Mouse (Mus musculus) kidney, postnatal 36 days (tissue): ENCODE results near the gene Patj.
"Not testable (repeated sequence)": the region's sequence is repeated elsewhere in the genome, so short reads cannot be mapped to it uniquely, and the experiment has no call there.

ENCODE experiments used
- DNase-seq, 2 experiments: peaks; one replicate each; pipeline ENCODE4 v3.0.0; 2021 to 2022; ENCODE audit warnings: mixed read lengths in 2 of 2

Gene Patj

DNA sequence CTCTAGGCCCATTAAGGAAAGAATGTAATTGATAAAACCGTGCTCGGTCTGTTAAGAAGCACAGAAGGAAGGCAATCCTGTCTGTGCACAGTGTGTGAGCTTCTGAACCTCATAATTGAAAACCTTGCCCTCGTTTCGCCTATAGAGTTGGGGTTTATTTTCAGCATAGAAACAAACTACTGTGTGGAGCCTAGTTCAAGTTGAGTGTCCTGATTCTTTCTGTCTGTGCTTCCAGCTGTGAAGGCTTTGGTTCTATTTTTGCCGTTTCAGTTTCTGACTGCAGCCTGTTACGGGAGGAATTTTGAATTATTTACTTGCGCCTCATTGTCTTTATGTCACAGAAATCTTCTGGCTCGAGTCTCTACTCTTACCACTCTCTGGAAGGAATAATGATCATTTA lies 185.9 kb downstream of the Patj start:
- DNase-seq = no peak

DNA sequence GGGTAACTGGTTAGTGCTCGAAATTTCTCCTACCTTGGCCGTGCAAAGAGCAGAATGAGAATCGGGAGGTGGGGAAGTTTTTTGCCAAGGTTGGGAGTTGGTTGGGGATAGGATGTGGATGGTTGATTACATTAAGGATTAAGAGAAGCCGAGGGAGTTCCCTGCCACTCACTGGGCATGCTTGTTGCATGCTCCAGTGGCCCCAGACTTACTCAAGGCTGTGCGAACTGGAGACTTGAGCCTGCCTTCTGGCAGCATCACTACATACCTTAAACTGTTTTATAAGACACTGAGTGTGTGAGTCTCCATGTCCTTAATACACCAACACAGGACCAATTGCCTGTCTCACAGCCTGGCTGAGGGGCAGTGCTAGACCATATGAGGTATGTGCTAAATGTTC lies 188.4 kb downstream of the Patj start:
- DNase-seq = no peak

DNA sequence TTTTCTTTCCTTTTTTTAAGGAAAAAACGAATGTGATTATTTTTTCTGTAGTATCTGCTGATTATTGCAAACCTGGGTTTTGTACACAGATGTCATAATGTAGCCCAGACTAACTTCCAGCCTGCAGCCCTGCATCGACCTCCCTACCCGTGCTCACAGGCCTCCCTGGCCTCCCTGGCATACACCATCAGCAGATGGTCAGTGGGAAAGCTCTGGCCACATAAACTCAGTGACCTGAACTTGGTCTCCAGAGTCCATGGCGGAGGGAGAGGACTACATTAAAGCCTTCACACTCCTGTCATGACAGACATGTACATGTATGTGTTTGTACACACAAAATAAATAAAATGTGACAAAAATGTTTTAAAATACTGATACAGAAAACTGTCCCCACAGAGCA lies 190.7 kb downstream of the Patj start:
- no peak for DNase-seq

DNA sequence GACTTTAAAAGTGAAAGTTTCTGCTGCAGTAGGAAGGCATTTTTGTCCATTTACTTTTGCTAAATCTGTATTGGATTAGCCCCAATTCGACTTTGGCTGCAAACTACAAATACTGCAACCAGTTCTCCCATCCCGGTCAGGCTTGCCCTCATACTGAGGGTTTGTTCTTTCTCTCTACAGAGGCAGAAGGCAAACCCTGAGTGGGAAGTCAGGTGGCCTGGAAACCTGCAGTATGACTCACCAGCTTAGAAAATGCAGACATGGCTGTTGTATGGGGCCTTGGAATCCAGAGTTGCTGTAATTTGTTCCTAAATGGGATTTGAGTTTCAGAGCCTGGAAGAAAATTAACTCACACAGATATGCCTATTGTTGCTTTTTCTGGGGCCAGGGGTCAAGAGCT lies 192.1 kb downstream of the Patj start:
- no peak for DNase-seq

DNA sequence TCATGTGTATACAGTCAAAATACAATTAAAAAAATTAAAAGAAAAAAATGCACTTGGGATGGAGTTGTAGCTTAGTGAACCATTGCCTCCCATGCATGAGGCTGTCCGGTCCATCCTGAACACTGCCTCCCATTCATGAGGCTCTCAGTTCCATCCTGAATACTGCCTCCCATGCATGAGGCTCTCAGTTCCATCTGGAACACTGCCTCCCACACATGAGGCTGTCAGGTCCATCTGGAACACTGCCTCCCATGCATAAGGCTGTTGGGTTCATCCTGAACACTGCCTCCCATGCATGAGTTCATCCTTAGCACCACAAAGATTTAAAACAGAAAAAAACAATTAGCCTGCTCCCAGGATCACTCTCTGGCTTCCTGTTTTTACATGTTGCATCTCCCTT lies 198.4 kb downstream of the Patj start:
- no peak for DNase-seq

DNA sequence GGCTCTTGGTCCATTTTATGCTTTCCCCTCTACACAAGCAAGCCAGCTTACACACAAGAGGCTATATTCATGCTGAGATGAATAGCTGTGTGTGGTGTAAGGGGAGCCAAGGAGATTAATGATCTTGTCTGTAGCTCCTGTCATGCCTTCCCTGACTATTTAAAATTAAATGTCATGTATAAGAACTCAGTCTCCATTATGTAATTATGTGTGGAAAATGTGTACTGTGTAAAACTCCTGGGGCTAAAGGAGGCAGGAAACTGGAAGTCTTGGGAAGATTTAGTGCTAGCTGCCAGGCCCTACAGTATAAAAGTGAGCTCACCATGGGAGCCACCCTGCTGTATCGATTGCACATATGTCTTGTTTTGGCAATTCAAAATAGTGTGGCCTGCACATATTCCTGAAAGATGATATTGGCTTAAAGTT lies 203.0 kb downstream of the Patj start:
- DNase-seq = no peak

DNA sequence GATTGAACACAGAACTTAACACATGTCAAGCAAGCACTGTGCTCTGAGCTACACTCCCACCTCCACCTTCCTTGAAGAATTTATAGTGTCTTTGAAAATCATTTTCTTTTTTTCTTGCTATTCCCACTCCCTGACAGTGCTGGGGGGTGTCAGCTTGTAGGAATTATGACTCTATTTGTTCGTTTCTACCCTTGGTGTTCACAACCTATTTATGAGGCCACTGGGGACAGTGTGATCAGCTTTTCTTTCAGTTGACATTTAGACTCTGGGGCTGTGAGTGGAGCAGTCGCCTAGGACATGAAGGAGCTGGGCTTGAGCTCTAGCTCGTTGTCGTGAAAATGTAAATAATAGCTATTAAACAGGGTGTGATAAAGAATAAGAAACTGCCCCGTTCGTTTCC lies 203.8 kb downstream of the Patj start:
- DNase-seq = no peak

DNA sequence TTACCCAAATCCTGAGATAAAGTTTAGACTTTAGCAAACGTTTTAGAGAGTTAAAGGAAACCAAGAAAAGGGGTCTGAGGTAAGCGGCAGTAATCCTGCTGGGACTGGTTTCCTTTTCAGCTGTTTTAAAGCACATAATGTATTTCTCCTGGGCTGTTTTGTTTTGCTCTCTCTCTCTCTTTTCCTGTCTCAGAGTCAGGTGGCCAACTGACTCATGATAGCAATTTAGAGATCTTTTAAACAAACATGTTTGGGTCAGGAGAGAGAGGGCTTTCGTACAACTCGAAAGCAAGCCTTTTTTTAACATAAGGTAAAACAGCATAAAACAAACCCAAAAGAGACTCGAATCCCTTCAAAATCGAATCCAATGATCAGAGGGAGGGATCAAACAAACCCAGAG lies 207.5 kb downstream of the Patj start:
- no peak for DNase-seq

DNA sequence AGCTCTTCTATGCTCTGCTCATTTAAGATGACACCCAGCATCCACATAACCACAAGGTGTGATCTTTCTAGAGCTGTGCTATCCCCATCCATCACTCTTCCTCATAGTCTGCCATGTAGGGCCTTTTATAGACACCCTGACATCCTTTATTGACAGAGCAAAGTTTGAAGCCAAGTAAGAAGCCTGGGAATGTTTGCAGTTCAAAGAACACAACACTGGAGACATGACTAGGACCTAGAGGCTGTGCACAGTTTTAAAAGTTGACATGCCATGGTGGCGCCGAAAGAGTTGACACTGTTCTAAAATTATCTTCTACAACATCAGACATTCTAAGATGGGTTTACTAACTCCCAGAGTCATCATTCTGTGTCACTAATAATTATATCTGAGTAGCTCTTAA lies 214.9 kb downstream of the Patj start:
- no peak for DNase-seq

DNA sequence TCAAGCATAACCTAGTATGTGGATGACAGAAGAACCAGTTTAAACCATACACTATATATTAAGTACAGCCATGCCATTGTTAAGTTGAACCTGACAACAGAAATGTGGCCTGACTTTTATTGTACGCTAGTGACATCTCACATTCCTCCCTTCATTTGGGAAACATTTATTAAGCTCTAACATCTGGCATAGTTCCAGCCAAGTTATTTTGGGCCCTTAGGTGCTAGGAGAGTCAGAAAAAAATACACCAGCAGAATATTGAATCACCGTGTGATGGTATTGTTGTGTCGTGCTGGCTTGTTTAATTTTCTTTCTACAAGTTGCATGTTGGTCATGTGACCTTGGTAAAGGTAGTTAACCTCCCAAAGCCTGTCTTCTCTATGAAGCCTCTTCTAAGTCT lies 218.8 kb downstream of the Patj start:
- DNase-seq = no peak

DNA sequence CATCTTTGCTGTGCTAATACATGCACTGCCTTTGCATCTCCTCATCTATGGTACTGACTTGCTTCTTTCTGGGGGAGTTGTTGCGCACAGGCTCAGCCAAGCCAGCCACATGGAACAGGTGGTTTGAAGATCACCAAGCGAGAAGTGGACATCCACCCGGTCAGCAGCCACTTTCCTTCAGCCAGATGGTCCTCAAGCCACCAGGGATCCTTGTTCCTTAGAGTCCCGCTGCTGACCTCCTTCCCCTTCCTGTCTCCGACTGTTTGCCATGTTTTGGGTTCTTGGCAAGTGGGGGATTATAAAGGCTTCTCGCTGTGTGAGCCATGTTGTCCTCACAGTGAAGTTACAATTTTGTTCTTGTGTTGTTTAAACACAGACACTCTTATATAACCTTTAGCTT lies 223.6 kb downstream of the Patj start:
- DNase-seq = no peak

DNA sequence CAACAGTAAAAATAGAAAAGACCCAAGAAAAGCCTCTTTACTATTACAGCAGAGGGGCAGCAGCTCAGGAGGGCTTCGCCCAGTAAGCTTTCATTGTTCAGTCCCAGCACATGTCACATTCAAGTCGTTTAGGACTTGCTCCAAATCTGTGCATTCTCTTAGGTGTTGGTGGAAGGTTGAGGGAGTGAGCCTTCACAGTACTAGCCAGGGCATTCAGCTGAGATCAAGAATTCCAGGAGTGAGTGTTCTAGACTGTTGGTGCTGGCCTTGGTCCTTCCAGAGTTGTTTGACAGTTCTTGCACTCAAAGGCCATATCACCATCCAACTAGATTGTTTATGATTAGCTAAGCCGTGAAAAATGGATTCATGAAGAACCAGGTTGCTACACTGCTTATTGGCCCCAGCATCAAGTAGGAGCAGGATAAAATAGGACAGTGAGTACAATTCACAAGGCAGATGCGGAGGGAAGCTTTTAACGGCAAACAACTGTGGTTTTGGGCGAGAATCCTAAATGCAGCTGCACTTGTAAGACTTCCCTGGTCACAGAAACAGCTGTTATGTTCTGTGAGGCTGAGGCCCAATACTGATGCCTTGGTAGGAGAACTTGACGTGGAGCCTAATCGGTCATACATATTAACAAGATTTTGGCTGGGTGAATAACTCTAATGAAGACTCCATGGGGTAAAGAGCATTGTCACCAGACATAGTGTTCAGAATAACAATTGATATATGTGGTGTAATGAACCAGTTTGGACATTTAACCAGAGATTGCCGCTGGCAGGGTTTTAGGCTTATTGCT lies 225.6 kb downstream of the Patj start:
- DNase-seq = no peak

DNA sequence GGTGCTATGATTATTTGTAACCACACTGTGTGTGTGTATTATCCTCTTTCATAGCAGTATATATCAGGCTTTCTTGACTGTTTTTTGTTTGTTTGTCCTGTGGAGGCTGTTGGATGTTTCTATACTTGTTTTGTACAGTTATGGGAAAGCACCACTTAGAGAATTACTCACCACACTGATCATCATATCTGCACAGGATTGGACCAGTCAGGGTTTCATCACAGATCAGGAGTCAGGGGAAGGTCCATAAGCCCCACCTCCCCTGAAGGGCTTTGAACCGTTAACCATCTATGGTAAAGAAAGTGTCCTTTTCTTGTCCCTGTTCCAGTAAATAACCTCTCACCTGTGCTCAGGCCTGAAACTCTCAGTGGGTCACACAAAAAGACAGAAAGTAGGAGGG lies 226.6 kb downstream of the Patj start:
- DNase-seq = no peak

DNA sequence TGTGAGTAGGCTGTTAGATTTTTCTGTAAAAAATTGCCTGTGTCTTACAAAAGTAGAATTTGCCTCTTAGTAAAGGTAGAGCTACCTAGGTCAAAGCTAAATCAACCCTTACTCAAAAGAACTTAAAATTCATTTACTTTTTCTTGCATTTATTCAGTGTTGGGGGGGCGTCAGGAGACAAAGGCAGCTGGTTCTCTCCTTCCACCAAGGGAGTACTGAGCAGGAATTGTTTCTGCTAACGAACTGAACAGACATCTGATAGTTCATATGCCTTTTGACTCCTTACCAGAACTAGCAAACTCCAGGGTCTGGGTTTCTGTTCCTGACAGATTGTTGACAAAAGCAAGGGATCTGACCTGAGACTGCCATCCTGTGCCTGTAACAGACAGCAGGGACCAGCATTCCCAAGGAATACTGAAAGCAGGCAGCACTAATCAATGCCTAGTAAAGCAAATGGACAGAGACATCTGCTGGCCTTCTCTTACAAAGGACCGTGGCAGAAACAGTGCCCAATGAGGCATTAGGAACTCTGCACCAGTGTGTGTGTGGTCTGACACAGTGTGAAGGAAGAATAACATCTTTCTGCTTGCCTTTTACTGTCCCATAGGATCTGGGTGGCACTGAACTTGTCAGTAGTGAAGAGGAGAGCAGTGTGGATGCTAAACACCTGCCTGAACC lies 227.6 kb downstream of the Patj start:
- DNase-seq = no peak

DNA sequence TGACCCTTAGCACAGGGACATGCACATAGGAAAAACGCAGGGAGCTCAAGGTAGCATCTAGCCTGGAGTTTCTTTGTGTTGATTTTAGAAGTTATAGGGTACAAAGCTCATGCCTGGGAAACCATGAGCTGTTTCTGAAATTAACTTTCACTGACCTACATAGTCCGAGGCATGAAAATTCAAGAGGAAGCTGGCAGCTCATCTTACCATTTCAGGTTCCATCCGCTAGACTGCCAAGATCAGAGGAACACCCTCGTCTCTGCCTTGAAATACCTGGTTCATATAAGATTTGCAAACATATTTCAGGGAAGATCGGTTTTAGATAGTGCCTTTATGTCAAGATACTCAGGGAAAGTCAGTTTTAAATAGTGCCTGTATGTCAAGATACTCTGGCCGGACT lies 232.7 kb downstream of the Patj start:
- DNase-seq = no peak

DNA sequence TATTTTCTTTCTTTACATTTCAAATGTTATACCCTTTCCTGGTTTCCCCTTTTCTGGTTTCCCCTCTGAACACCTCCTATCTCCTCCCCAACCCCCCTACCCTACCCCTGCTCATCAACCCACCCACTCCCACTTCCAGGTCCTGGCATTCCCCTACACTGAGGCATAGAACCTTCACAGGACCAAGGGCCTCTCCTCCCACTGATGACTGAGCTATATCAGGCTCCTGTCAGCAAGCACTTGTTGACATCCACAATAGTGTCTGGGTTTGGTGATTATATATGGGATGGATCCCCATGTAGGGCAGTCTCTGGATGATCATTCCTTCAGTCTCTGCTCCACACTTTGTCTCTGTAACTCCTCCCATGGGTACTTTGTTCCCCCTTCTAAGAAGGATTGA lies 233.6 kb downstream of the Patj start:
- not testable (repeated sequence) for DNase-seq

DNA sequence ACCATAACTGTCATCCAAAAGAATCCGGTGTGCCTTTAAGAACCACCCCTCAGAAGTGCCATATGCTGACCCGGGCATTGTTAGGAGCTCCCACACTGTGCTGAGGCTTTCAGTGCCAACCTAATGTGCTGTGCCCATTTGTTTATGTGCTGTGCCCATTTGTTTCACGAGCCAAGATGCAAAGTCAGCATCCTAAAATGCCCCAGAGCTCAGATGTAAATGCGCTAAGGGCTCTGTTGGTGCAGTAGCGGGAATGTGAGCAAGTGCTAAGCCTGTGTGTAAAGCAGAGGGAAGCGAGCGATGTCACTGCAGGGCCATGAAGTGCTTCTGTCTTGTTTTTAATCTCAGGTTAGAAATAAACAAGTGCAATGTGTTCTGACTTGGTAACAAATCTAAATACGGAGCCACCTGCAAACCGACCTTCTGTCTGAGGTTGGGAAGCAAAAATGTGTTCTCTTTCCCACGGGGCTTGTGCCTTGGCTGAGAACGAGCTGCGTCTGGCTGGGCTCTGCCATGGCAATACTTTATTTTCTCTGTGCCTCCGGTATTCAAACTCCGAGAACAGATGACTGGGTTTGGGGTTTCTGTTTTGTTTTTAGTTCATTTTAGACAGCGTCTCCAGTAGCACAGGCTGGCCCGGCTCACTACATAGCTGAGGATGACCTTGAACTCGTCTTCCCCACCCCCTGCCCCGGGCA lies 239.7 kb downstream of the Patj start:
- no peak for DNase-seq

DNA sequence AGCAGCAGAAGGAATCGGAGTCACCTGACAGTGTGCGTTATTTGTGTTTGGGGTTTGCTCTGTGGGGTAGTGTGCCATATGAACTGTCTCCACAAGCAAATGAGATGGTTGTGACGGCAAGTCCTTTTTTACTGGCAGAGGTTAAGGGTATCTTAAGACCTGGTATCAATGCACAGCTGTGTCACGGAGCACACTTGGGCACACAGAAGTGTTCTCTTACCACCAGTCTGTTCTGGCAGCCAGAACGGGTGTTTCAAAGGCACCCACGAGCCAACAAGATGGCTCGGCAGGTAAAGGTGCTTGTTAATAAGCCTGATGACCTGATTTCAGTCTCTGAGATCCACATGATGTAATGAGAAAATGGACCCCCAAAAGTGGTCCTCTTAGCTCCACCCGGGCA lies 243.1 kb downstream of the Patj start:
- no peak for DNase-seq

DNA sequence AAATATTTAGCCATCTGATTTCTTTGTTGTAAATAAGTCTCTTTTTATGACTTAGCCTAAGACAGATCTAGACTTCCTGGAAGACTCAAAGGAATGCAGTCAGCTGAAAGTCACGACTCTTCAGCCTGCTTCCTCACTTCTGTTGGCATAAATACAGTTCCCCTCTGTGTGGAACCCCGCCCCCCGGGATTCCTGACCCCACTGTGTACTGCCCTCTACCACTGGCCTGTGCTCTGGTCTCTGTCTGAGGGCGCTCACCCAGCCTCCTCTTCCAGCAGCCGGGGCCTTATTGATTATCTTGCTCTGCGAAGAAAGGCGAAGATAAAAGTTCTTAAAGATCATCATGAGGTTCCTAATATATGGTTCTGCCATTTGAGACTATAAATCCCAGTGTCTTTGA lies 258.1 kb downstream of the Patj start:
- DNase-seq = peak in 1 of 2 experiments; percentile 12

DNA sequence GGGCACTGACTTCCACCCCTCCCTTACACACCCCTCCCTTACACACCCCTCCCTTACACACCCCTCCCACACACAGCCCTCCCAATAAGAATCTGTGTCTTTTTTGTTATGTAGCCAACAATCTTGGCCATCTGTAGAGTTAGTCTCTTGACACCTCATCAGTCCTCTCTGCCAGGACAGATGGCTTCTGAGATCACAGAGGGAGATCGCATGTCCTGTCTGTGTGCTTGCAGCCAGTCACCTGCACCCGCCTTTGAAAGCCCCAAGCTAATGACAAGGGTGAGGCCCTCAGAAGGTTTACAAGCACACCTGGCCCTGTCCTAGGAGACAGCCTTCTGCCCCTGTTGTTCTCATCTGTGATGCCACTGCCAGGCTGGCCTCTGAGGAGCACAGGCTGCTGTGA lies 258.8 kb downstream of the Patj start:
- no peak for DNase-seq

DNA sequence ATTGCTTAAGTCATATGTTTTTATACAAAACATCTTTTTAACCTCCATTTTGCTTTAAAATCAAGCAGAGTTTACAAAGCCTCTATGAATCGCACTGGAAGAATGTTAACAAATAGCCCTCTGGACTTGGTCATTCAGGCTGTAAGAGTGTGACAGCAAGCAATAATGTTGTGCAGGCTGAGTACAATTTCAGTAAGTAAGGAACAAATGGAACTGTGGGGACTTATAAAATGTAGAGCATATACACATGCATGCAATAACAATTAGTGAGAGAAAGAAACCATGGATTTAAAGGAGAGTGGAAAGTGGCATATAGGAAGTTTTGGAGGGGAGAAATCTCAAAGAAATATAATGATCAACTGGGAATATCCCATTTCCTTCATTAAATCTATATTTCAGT lies 261.2 kb downstream of the Patj start:
- no peak for DNase-seq

DNA sequence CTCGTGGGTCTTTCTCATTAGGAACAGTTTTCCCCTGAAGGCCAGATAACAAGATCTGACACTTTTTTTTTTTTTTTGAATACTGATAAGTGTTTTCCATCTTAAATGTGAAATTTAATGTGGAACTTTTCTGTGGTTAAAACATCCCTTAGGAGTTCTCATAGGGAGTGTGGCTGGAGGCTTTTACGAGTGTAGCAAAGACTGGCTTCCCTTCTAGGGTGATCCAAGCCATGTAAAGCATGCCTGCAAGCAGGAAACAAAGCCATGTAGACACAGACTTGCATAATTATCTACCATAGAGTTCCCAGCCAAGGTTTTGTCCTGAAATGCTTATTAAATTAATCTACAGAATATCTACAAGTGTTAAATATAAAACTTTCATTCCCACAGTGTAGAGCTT lies 263.4 kb downstream of the Patj start:
- DNase-seq = no peak

DNA sequence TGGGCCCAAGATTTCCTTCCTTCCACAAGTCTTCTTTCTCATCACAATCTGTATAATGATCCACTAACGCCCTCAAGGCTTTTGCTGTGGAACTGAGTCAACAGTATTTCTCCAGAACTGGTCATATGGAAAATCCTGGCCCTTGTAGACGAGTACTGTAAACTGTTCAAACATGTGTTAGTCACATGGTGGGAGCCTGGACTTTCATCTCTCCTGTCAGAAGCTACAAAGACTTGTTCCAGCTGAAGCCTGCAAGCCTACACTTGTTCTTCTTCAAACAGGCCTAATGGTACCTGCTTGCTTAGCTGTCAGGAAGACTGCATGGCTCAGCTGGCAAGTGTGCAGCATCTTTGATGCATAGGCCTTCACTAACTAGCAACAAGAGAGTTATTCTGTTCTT lies 264.9 kb downstream of the Patj start:
- peak; percentile 56 to 82 for DNase-seq

DNA sequence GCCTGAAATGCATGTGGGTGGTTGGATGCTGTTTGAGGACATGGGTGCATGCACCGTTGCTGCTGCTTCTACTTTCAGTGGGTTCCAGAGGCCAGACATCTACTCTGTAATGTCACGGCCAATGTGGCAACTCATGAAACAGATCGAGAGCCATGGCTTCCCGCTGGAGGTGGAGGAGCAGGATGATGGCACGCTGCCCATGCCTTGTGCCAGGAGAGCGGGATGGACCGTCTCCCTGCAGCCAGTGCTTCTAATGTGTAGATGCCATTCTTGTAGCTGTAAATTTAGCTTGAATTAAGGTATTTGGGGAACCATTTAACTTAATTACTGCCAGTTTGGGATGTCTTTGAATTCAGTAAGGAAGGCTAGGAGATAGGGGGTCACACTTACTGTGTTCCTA lies 270.3 kb downstream of the Patj start:
- DNase-seq = no peak
